Mouse (Mus musculus): ENCODE measurements around the gene Gm8369. TPM values are rescaled to one million over a fixed set of nuclear protein-coding genes. Genes with fewer than 3 reads are reported as not detected.

The Gm8369 gene
- polyA plus RNA-seq, 1 experiment from 2014 or later: not detected

Other genes starting within 250 kb of the Gm8369 start
- gene Ms4a1, start 219.7 kb upstream of the Gm8369 start, polyA plus RNA-seq (2015; fragmentation: Nextera tagmentation; extraction: Ambion mirVana): not detected in 2 replicates
- gene Ms4a5, start 202.1 kb upstream of the Gm8369 start, polyA plus RNA-seq (2015; fragmentation: Nextera tagmentation; extraction: Ambion mirVana): not detected in 2 replicates
- not detected in 2 replicates for gene Ms4a14, start 171.5 kb upstream of the Gm8369 start, polyA plus RNA-seq (2015; fragmentation: Nextera tagmentation; extraction: Ambion mirVana)
- gene Ms4a7, start 149.8 kb upstream of the Gm8369 start, polyA plus RNA-seq (2015; fragmentation: Nextera tagmentation; extraction: Ambion mirVana): 2.0 and 2.1 TPM in 2 replicates
- gene Ms4a4a, start 110.4 kb upstream of the Gm8369 start, polyA plus RNA-seq (2015; fragmentation: Nextera tagmentation; extraction: Ambion mirVana): 1.3 and 1.8 TPM in 2 replicates
- not detected in 2 replicates for gene Ms4a4c, start 81.2 kb upstream of the Gm8369 start, polyA plus RNA-seq (2015; fragmentation: Nextera tagmentation; extraction: Ambion mirVana)
- not detected in 2 replicates for gene Ms4a4b, start 42.4 kb upstream of the Gm8369 start, polyA plus RNA-seq (2015; fragmentation: Nextera tagmentation; extraction: Ambion mirVana)
- 1.5 and 2.1 TPM in 2 replicates for gene Ms4a6c, start 16.6 kb upstream of the Gm8369 start, polyA plus RNA-seq (2015; fragmentation: Nextera tagmentation; extraction: Ambion mirVana)
- gene Ms4a6b, start 30.6 kb downstream of the Gm8369 start, polyA plus RNA-seq (2015; fragmentation: Nextera tagmentation; extraction: Ambion mirVana): 1.5 and 2.7 TPM in 2 replicates
- not detected in 2 replicates for gene Ms4a4d, start 50.9 kb downstream of the Gm8369 start, polyA plus RNA-seq (2015; fragmentation: Nextera tagmentation; extraction: Ambion mirVana)
- 1.4 and 1.9 TPM in 2 replicates for gene Ms4a6d, start 118.9 kb downstream of the Gm8369 start, polyA plus RNA-seq (2015; fragmentation: Nextera tagmentation; extraction: Ambion mirVana)
- 0.14 TPM in 1 of 2 replicates, not detected in the other for gene Ms4a2, start 137.8 kb downstream of the Gm8369 start, polyA plus RNA-seq (2015; fragmentation: Nextera tagmentation; extraction: Ambion mirVana)
- not detected in 2 replicates for gene Ms4a3, start 154.9 kb downstream of the Gm8369 start, polyA plus RNA-seq (2015; fragmentation: Nextera tagmentation; extraction: Ambion mirVana)
- not detected in 2 replicates for gene Oosp2, start 174.6 kb downstream of the Gm8369 start, polyA plus RNA-seq (2015; fragmentation: Nextera tagmentation; extraction: Ambion mirVana)
- not detected in 2 replicates for gene Oosp1, start 205.2 kb downstream of the Gm8369 start, polyA plus RNA-seq (2015; fragmentation: Nextera tagmentation; extraction: Ambion mirVana)
- not detected in 2 replicates for gene Oosp3, start 211.1 kb downstream of the Gm8369 start, polyA plus RNA-seq (2015; fragmentation: Nextera tagmentation; extraction: Ambion mirVana)

All from forebrain, embryonic 16.5 days (tissue).